Mouse (Mus musculus): ENCODE data around the gene Ackr1. TPM values are rescaled to one million over a fixed set of nuclear protein-coding genes. Genes with fewer than 3 reads are reported as not detected.
"Not testable (repeated sequence)": the region's sequence is repeated elsewhere in the genome, so short reads cannot be mapped to it uniquely, and the experiment has no call there.

The Ackr1 gene
- total RNA-seq, 2 experiments from 2014 or later: 0.63 to 2.0 TPM

GRCm38 (mm10) chr1:173349946-173350345, 16.4 kb upstream of the Ackr1 start:
- peak in 1 of 2 experiments; percentile 31 for DNase-seq (ENCODE audit: low spot score in 2 of 2)

- no peak for DNase-seq (ENCODE audit: low spot score in 2 of 2)
Observed at GRCm38 (mm10) chr1:173349192-173349591, 15.6 kb upstream of the Ackr1 start.

- no peak for DNase-seq (ENCODE audit: low spot score in 2 of 2)
Observed at GRCm38 (mm10) chr1:173348527-173348926, 15.0 kb upstream of the Ackr1 start.

GRCm38 (mm10) chr1:173345112-173345511, 11.6 kb upstream of the Ackr1 start:
- no peak for DNase-seq (ENCODE audit: low spot score in 2 of 2)

- DNase-seq (ENCODE audit: low spot score in 2 of 2): no peak
Observed at GRCm38 (mm10) chr1:173343934-173344333, 10.4 kb upstream of the Ackr1 start.

GRCm38 (mm10) chr1:173342425-173342824, 8.9 kb upstream of the Ackr1 start:
- no peak for DNase-seq (ENCODE audit: low spot score in 2 of 2)

- DNase-seq (ENCODE audit: low spot score in 2 of 2): peak; percentile 20 to 52
Observed at GRCm38 (mm10) chr1:173339543-173339942, 6.0 kb upstream of the Ackr1 start.

- DNase-seq (ENCODE audit: low spot score in 2 of 2): no peak
Observed at GRCm38 (mm10) chr1:173337008-173337407, 3.5 kb upstream of the Ackr1 start.

GRCm38 (mm10) chr1:173335903-173336302, 2.4 kb upstream of the Ackr1 start:
- no peak for DNase-seq (ENCODE audit: low spot score in 2 of 2)

GRCm38 (mm10) chr1:173332418-173332817, 1.1 kb downstream of the Ackr1 start:
- no peak for DNase-seq (ENCODE audit: low spot score in 2 of 2)

GRCm38 (mm10) chr1:173329743-173330142, 3.8 kb downstream of the Ackr1 start:
- DNase-seq (ENCODE audit: low spot score in 2 of 2): no peak

GRCm38 (mm10) chr1:173329185-173329584, 4.4 kb downstream of the Ackr1 start:
- no peak for DNase-seq (ENCODE audit: low spot score in 2 of 2)

- DNase-seq (ENCODE audit: low spot score in 2 of 2): no peak
Observed at GRCm38 (mm10) chr1:173328446-173328845, 5.1 kb downstream of the Ackr1 start.

GRCm38 (mm10) chr1:173326552-173326951, 7.0 kb downstream of the Ackr1 start:
- DNase-seq (ENCODE audit: low spot score in 2 of 2): no peak

GRCm38 (mm10) chr1:173325395-173325794, 8.2 kb downstream of the Ackr1 start:
- DNase-seq (ENCODE audit: low spot score in 2 of 2): no peak

GRCm38 (mm10) chr1:173324961-173325360, 8.6 kb downstream of the Ackr1 start:
- DNase-seq (ENCODE audit: low spot score in 2 of 2): no peak

GRCm38 (mm10) chr1:173323839-173324585, 9.5 kb downstream of the Ackr1 start:
- DNase-seq (ENCODE audit: low spot score in 2 of 2): peak; percentile 27 to 45

- no peak for DNase-seq (ENCODE audit: low spot score in 2 of 2)
Observed at GRCm38 (mm10) chr1:173322249-173322627, 11.3 kb downstream of the Ackr1 start.

- DNase-seq (ENCODE audit: low spot score in 2 of 2): no peak
Observed at GRCm38 (mm10) chr1:173321593-173322248, 11.8 kb downstream of the Ackr1 start.

- no peak for DNase-seq (ENCODE audit: low spot score in 2 of 2)
Observed at GRCm38 (mm10) chr1:173317925-173318477, 15.5 kb downstream of the Ackr1 start.

GRCm38 (mm10) chr1:173315725-173316124, 17.8 kb downstream of the Ackr1 start:
- no peak for DNase-seq (ENCODE audit: low spot score in 2 of 2)

- DNase-seq (ENCODE audit: low spot score in 2 of 2): not testable (repeated sequence)
Observed at GRCm38 (mm10) chr1:173313535-173314050, 20.0 kb downstream of the Ackr1 start.

Data from adrenal gland, adult 18-20 months (tissue).